Mouse (Mus musculus): Measurements from ENCODE around the gene Nkx2-4. TPM values are rescaled to one million over a fixed set of nuclear protein-coding genes. Genes with fewer than 3 reads are reported as not detected.

The Nkx2-4 gene
- polyA plus RNA-seq, 2 experiments: not detected

- no peaks in the 10 kb centered on the region for H3K9me3 ChIP-seq (ENCODE audit: control insufficient read depth, low read length)
- TF ChIP-seq CTCF (IDR thresholded peaks at IDR 0.05; ENCODE audit: low read depth) (no peak), EP300 (IDR thresholded peaks at IDR 0.05; ENCODE audit: low read depth) (no peak)
- no peak for ATAC-seq (ENCODE audit: insufficient read depth)
- no peak overlapping the region for H3K27ac ChIP-seq
- no peak overlapping the region for H3K9ac ChIP-seq (replicated peaks)
- WGBS (ENCODE audit: insufficient replicate concordance): 78% methylated on average over 2 of the region's 2 CpGs
- no peak overlapping the region for H3K4me3 ChIP-seq (ENCODE audit: insufficient read depth in 1 of 2, low read depth in 2 of 2, low read length in 2 of 2)
- no peaks in the 10 kb centered on the region for H3K27me3 ChIP-seq (ENCODE audit: control insufficient read depth, insufficient read depth, low read length)
- H3K4me1 ChIP-seq (replicated peaks; ENCODE audit: control insufficient read depth in 2 of 2, insufficient read depth in 2 of 2, low read length in 1 of 2): no peaks in the 10 kb centered on the region
- DNase-seq (ENCODE audit: low read depth in 3 of 3, low spot score in 3 of 3): no peak
- peaks cover 10% of the 10 kb centered on the region for H3K36me3 ChIP-seq (replicated peaks; ENCODE audit: control insufficient read depth, insufficient read depth, low read depth)
- H3K4me2 ChIP-seq (ENCODE audit: low read depth): no peak overlapping the region
Observed at GRCm38 (mm10) chr2:147035864-147036263, 49.4 kb downstream of the Nkx2-4 start.

Other genes with a start within 250 kb of the Nkx2-4 start
- 3.4 and 6.5 TPM in 2 replicates for gene Kiz, start 229.6 kb downstream of the Nkx2-4 start, polyA plus RNA-seq (2012; rRNA removed)
- gene Kiz, start 229.6 kb downstream of the Nkx2-4 start, polyA plus RNA-seq (2014; fragmentation: Nextera tagmentation; extraction: Ambion mirVana): 11.5 TPM in 2 replicates
- 12.7 and 20.6 TPM in 2 replicates for gene Xrn2, start 72.4 kb downstream of the Nkx2-4 start, polyA plus RNA-seq (2012; rRNA removed)
- gene Xrn2, start 72.4 kb downstream of the Nkx2-4 start, polyA plus RNA-seq (2014; fragmentation: Nextera tagmentation; extraction: Ambion mirVana): 32.2 and 32.5 TPM in 2 replicates
- 0.02 TPM in 1 of 2 replicates, not detected in the other for gene Nkx2-2, start 108.8 kb upstream of the Nkx2-4 start, polyA plus RNA-seq (2012; rRNA removed)
- gene Nkx2-2, start 108.8 kb upstream of the Nkx2-4 start, polyA plus RNA-seq (2014; fragmentation: Nextera tagmentation; extraction: Ambion mirVana): not detected in 2 replicates

Data from liver, embryonic 14.5 days (tissue).